Mouse (Mus musculus) G1E-ER4 (cell line): ENCODE data around the gene Cggbp1. TPM values are rescaled to one million over a fixed set of nuclear protein-coding genes. Genes with fewer than 3 reads are reported as not detected.

Experiments used
- GATA1 ChIP-seq: IDR thresholded peaks from one replicate; pipeline ENCODE4 v1.8.0; 2012; ENCODE audit warnings: low read length, inconsistent platforms
- polyA plus RNA-seq: library from polyadenylated mRNA; stranded (reverse); fragments of >175 nt; gene quantifications from 2 replicates; pipeline ENCODE4 v1.2.3, GENCODE M21; 2012

Cggbp1 gene
- 25.6 and 26.9 TPM in 2 replicates for polyA plus RNA-seq

- TF ChIP-seq GATA1, result no peak
Observed at GRCm38 (mm10) chr16:64851563-64852362, at the start of gene Cggbp1, which contains the start of gene Zfp654. Cggbp1 (plus strand) TSS chr16:64851996. Zfp654 (minus strand) TSS chr16:64851652.

- TF ChIP-seq GATA1, result no peak
Observed at GRCm38 (mm10) chr16:64803041-64803440, 48.8 kb upstream of the Cggbp1 start.

- no peak for TF ChIP-seq GATA1
Observed at GRCm38 (mm10) chr16:64817094-64817765, 34.6 kb upstream of the Cggbp1 start.

GRCm38 (mm10) chr16:64823890-64824289 lies 27.9 kb upstream of the Cggbp1 start:
- TF ChIP-seq GATA1, result no peak

GRCm38 (mm10) chr16:64824474-64824873 lies 27.3 kb upstream of the Cggbp1 start:
- TF ChIP-seq GATA1, result no peak

- TF ChIP-seq GATA1, result no peak
Observed at GRCm38 (mm10) chr16:64830291-64830690, 21.5 kb upstream of the Cggbp1 start.

GRCm38 (mm10) chr16:64835996-64836545 lies 15.7 kb upstream of the Cggbp1 start:
- TF ChIP-seq GATA1, result no peak

GRCm38 (mm10) chr16:64836709-64837108 lies 15.1 kb upstream of the Cggbp1 start:
- TF ChIP-seq GATA1, result no peak

- no peak for TF ChIP-seq GATA1
Observed at GRCm38 (mm10) chr16:64841481-64842373, 10.1 kb upstream of the Cggbp1 start.

- no peak for TF ChIP-seq GATA1
Observed at GRCm38 (mm10) chr16:64842374-64842729, 9.4 kb upstream of the Cggbp1 start.

- TF ChIP-seq GATA1, result no peak
Observed at GRCm38 (mm10) chr16:64845947-64846346, 5.8 kb upstream of the Cggbp1 start.

GRCm38 (mm10) chr16:64850287-64851084 lies 1.3 kb upstream of the Cggbp1 start:
- no peak for TF ChIP-seq GATA1

- TF ChIP-seq GATA1, result no peak
Observed at GRCm38 (mm10) chr16:64851085-64851562, 672 bp upstream of the Cggbp1 start.

- TF ChIP-seq GATA1, result no peak
Observed at GRCm38 (mm10) chr16:64852441-64852871, 660 bp downstream of the Cggbp1 start.
